Mouse (Mus musculus) forebrain, embryonic 16.5 days (tissue): Measurements from ENCODE around the gene Gmds. TPM values are rescaled to one million over a fixed set of nuclear protein-coding genes. Genes with fewer than 3 reads are reported as not detected.

Experiments
- ATAC-seq: fragments of 200-750 bp; cut with Nextera tagmentation; 2 replicates; pipeline ENCODE4 v1.8.0; 2017; ENCODE audit warnings: mild to moderate bottlenecking, moderate library complexity
- H3K27ac ChIP-seq: fragments of 300-500 bp; sonication (generic); 2 replicates; pipeline ENCODE4 v1.5.1; 2014; ENCODE audit warnings: low read length, control low read depth
- H3K27me3 ChIP-seq: fragments of 300-500 bp; sonication (generic); replicated peaks from 2 replicates; pipeline ENCODE4 v1.6.1; 2014; ENCODE audit warnings: low read length; ENCODE audit not compliant: control insufficient read depth, insufficient read depth
- H3K36me3 ChIP-seq: fragments of 300-500 bp; sonication (generic); 2 replicates; pipeline ENCODE4 v1.6.1; 2014; ENCODE audit not compliant: control insufficient read depth, insufficient read depth
- H3K4me1 ChIP-seq: fragments of 300-500 bp; sonication (generic); replicated peaks from 2 replicates; pipeline ENCODE4 v1.6.1; 2014; ENCODE audit warnings: low read length; ENCODE audit not compliant: control insufficient read depth, insufficient read depth
- H3K4me2 ChIP-seq: fragments of 300-500 bp; sonication (generic); 2 replicates; pipeline ENCODE4 v1.6.1; 2014; ENCODE audit warnings: mild to moderate bottlenecking, low read length, control low read depth
- H3K4me3 ChIP-seq: fragments of 300-500 bp; sonication (generic); replicated peaks from 2 replicates; pipeline ENCODE4 v1.5.1; 2014; ENCODE audit warnings: mild to moderate bottlenecking, low read length, control low read depth
- H3K9ac ChIP-seq: fragments of 300-500 bp; sonication (generic); replicated peaks from 2 replicates; pipeline ENCODE4 v1.6.1; 2014; ENCODE audit warnings: low read depth, low read length, control low read depth
- H3K9me3 ChIP-seq: fragments of 300-500 bp; sonication (generic); 2 replicates; pipeline ENCODE4 v1.6.1; 2016; ENCODE audit warnings: low read length; ENCODE audit not compliant: control insufficient read depth
- WGBS: fragments of 180-500 bp; shearing (Covaris S2); extraction: QIAGEN DNeasy Blood & Tissue Kit; methylation state at CpG from one replicate; pipeline ENCODE4 v1.1.7; 2014; 5-methylcytosine and 5-hydroxymethylcytosine counted together
- polyA plus RNA-seq: library from polyadenylated mRNA; unstranded; fragments of >200 nt; fragmentation: Nextera tagmentation; extraction: Ambion mirVana; gene quantifications from 2 replicates; pipeline ENCODE4 v1.2.1, GENCODE M21; 2015

Gene Gmds
- 33.7 and 35.8 TPM in 2 replicates for polyA plus RNA-seq

DNA sequence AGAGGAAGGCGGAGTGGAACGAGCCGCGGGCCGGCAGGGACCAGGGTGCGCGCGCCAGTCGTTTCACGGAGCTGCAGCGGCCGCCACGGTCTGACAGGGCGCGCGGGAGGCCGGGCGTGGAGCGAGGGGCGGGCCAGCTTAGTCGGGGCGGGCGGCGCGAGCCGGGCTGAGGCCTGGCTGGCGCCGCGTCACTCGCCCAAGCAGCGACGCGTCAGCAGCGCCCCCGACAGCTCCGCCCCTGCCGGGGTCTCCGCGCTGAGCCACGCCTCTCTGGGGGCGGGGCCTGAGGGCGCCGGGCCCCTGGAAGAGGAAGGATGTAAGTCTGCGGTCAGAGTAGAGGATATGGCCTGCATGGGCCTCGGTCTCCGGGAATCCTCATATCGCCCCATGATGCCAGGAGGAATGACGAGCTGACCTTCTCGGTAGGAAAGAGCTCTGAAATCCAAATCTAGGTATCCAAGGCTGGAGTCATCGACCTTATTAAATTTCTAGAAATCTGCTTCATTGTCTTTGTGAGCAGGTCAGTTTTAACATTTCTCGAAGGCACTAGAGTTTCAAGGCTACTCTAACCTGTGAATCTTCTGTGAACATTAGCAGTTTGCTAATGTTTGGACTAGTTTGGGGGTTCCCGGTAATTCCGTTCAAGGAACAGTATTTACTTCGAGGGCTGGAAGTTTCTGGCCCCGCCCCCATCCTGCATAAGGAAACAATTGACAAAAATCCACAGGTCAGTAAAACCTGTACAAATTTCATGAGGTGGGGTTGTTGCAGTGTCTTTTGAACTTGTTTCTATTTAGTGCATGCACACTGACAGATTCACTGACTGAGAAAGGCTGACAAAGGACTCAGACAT, at the start of gene Gmds:
TSS of gene Gmds (minus strand) at position 228 of the 853 bp plus-strand sequence.
- peak; percentile 100 for ATAC-seq
- peak within 1 kb of the TSS; percentile 87 for H3K4me2 ChIP-seq
- peak within 1 kb of the TSS; percentile 92 for H3K9ac ChIP-seq
- peaks cover 10% of the 10 kb centered on the region for H3K4me1 ChIP-seq
- 0 out of 2 replicates have a peak, but pooled peaks cover 1% of the 10 kb centered on the region for H3K9me3 ChIP-seq
- no peaks in the 10 kb centered on the region for H3K36me3 ChIP-seq
- 4% methylated on average over 47 of the region's 55 CpGs for WGBS
- H3K4me3 ChIP-seq: peak within 1 kb of the TSS; percentile 97
- no peaks in the 10 kb centered on the region for H3K27me3 ChIP-seq
- H3K27ac ChIP-seq: peak within 1 kb of the TSS; percentile 37; the same call in 1 of the 2 replicates

DNA sequence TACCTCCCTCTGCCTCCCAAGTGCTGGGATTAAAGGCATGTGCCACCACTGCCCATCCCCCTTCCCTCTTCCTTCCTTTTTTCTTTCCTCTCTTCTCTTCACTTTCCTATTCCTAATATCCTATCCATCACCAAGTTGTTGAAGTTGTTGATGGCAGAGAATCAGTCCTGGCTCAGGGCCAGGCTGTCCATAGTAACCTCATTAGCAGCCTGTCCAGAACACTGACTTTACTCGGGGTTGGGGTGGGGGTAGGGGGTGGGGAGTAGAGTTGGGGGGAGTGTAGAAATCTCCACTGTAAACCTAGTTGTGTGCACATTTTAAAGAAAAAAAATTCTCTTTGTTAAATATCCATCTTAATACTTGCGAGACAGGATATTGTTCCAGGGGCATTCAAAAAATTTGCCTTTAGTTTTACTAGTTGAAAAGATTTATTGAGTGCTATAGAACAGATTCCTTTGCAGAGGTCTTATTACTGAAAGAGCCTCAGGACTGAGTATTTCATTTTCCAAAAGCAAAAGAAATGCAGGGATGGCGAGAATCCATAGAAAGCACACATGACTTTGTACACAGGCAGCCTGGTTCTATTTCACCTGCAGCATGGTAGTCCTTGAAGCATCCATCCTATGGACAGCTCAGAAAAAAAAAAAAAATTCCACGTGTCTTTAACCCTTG, 47.0 kb upstream of the Gmds start:
- Histone ChIP-seq H3K27ac (no peak overlapping the region), H3K4me2 (no peak overlapping the region), H3K27me3 (no peaks in the 10 kb centered on the region), H3K36me3 (no peaks in the 10 kb centered on the region), H3K9ac (no peak overlapping the region), H3K9me3 (no peaks in the 10 kb centered on the region), H3K4me1 (no peaks in the 10 kb centered on the region), H3K4me3 (no peak overlapping the region)
- WGBS: 58% methylated on average over 4 of the region's 4 CpGs
- ATAC-seq: no peak

GRCm38 (mm10) chr13:32382227-32383010, 43.9 kb upstream of the Gmds start:
- Histone ChIP-seq H3K9ac (no peak overlapping the region), H3K27ac (no peak overlapping the region), H3K36me3 (no peaks in the 10 kb centered on the region), H3K27me3 (no peaks in the 10 kb centered on the region), H3K4me3 (no peak overlapping the region), H3K4me2 (no peak overlapping the region), H3K9me3 (no peaks in the 10 kb centered on the region), H3K4me1 (no peaks in the 10 kb centered on the region)
- WGBS: 72% methylated on average over 6 of the region's 6 CpGs
- no peak for ATAC-seq

- Histone ChIP-seq H3K27me3 (no peaks in the 10 kb centered on the region), H3K36me3 (no peaks in the 10 kb centered on the region), H3K4me3 (no peak overlapping the region), H3K4me2 (no peak overlapping the region), H3K9me3 (peaks cover 2% of the 10 kb centered on the region; the same call in 1 of the 2 replicates), H3K27ac (no peak overlapping the region), H3K9ac (no peak overlapping the region), H3K4me1 (no peaks in the 10 kb centered on the region)
- no peak for ATAC-seq
- 80% methylated on average over 1 of the region's 1 CpGs for WGBS
Observed at GRCm38 (mm10) chr13:32378634-32379033, 40.1 kb upstream of the Gmds start.

DNA sequence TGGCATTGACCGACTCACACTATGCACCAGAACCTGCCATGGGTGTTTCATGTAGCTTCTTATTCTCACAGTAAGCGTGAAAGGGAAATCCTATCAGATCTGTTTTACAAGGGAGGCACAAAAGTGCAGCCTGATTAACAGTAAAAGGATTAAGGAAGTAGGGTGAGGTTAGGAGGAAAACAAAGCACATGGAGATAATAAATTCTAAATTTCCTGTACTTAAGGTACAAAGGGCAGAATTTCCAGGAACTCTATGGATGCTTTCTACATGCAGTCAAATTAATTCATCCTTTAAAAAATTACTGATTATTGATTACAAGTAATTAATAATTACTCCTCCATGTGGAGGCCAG, 34.0 kb upstream of the Gmds start:
- no peaks in the 10 kb centered on the region for H3K36me3 ChIP-seq
- H3K4me3 ChIP-seq: no peak overlapping the region
- ATAC-seq: no peak
- no peak overlapping the region for H3K4me2 ChIP-seq
- WGBS: 85% methylated on average over 2 of the region's 2 CpGs
- no peaks in the 10 kb centered on the region for H3K4me1 ChIP-seq
- no peaks in the 10 kb centered on the region for H3K27me3 ChIP-seq
- H3K27ac ChIP-seq: no peak overlapping the region
- peaks cover 2% of the 10 kb centered on the region; the same call in 1 of the 2 replicates for H3K9me3 ChIP-seq
- H3K9ac ChIP-seq: no peak overlapping the region

- Histone ChIP-seq H3K9ac (no peak overlapping the region), H3K27ac (no peak overlapping the region), H3K4me2 (no peak overlapping the region), H3K27me3 (no peaks in the 10 kb centered on the region), H3K36me3 (no peaks in the 10 kb centered on the region), H3K4me3 (no peak overlapping the region), H3K9me3 (peaks cover 2% of the 10 kb centered on the region; the same call in 1 of the 2 replicates), H3K4me1 (no peaks in the 10 kb centered on the region)
- ATAC-seq: no peak
- 87% methylated on average over 4 of the region's 4 CpGs for WGBS
Observed at GRCm38 (mm10) chr13:32371874-32372530, 33.5 kb upstream of the Gmds start.

DNA sequence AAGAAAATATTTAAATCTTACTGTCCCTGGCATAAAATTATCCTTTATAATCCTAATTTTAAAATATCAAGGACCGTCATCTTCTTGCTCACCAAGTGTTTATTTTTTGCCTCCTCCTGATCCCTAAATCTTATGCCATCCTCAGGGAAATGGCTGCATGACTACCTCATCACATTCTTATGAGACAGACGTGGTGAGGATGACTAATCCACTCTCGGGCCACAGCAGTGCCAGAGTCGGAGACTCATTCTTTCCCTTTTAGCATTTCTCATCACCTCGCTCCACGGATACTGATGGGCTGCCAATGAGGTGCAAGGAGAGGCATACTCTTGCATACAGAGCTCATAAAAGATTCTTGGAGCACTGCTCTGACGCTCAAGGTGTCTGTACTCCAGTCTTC, 32.2 kb upstream of the Gmds start:
- H3K4me1 ChIP-seq: no peaks in the 10 kb centered on the region
- WGBS: 85% methylated on average over 7 of the region's 7 CpGs
- H3K9me3 ChIP-seq: no peaks in the 10 kb centered on the region
- H3K27ac ChIP-seq: no peak overlapping the region
- no peak overlapping the region for H3K4me3 ChIP-seq
- no peak overlapping the region for H3K9ac ChIP-seq
- H3K4me2 ChIP-seq: no peak overlapping the region
- H3K36me3 ChIP-seq: no peaks in the 10 kb centered on the region
- ATAC-seq: no peak
- no peaks in the 10 kb centered on the region for H3K27me3 ChIP-seq

DNA sequence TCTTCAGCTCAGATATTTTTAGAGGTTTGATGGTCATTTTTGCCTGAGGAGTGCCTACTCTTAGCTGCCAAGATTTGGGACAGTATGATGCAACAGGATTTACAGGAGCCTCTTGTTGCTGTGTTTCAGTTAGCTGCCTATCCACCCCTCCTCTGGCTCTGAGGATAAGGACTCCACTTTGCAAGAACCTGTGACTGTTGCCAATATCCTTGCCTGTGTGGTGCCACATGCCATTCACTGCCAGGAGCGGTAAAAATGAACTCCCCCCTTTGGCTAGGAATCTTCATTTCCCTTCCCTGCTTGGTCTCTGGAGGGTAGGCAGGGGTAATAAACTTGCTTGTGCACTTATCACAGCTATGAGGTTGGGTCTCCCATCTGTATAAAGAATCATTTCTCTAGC, 31.6 kb upstream of the Gmds start:
- Histone ChIP-seq H3K27ac (no peak overlapping the region), H3K4me3 (no peak overlapping the region), H3K9me3 (no peaks in the 10 kb centered on the region), H3K36me3 (no peaks in the 10 kb centered on the region), H3K9ac (no peak overlapping the region), H3K27me3 (no peaks in the 10 kb centered on the region), H3K4me2 (no peak overlapping the region), H3K4me1 (no peaks in the 10 kb centered on the region)
- ATAC-seq: no peak
- 84% methylated on average over 1 of the region's 1 CpGs for WGBS
